Mouse (Mus musculus) hindbrain, embryonic 13.5 days (tissue): ENCODE measurements around the gene Htr2b. TPM values are rescaled to one million over a fixed set of nuclear protein-coding genes. Genes with fewer than 3 reads are reported as not detected.
A peak's percentile ranks its signal among the peaks of the same experiment; 100 is the strongest.

Source experiments
- ATAC-seq: fragments of 200-750 bp; cut with Nextera tagmentation; 2 replicates; pipeline ENCODE4 v1.8.0; 2017; ENCODE audit warnings: moderate TSS enrichment; ENCODE audit not compliant: low FRiP score
- H3K27ac ChIP-seq: fragments of 300-500 bp; sonication (generic); 2 replicates; pipeline ENCODE4 v1.5.1; 2015; ENCODE audit warnings: inconsistent platforms, mild to moderate bottlenecking, moderate library complexity
- H3K27me3 ChIP-seq: fragments of 300-500 bp; sonication (generic); 2 replicates; pipeline ENCODE4 v1.6.1; 2015; ENCODE audit warnings: mild to moderate bottlenecking, inconsistent platforms
- H3K36me3 ChIP-seq: fragments of 300-500 bp; sonication (generic); 2 replicates; pipeline ENCODE4 v1.6.1; 2015; ENCODE audit warnings: mild to moderate bottlenecking, inconsistent platforms
- H3K4me1 ChIP-seq: fragments of 300-500 bp; sonication (generic); replicated peaks from 2 replicates; pipeline ENCODE4 v1.6.1; 2015; ENCODE audit warnings: inconsistent platforms
- H3K4me2 ChIP-seq: fragments of 300-500 bp; sonication (generic); 2 replicates; pipeline ENCODE4 v1.6.1; 2015; ENCODE audit warnings: inconsistent platforms, mild to moderate bottlenecking, moderate library complexity
- H3K4me3 ChIP-seq: fragments of 300-500 bp; sonication (generic); 2 replicates; pipeline ENCODE4 v1.5.1; 2015; ENCODE audit warnings: mild to moderate bottlenecking, inconsistent platforms
- H3K9ac ChIP-seq: fragments of 300-500 bp; sonication (generic); 2 replicates; pipeline ENCODE4 v1.6.1; 2015; ENCODE audit warnings: mild to moderate bottlenecking, inconsistent platforms
- H3K9me3 ChIP-seq: fragments of 300-500 bp; sonication (generic); 2 replicates; pipeline ENCODE4 v1.6.1; 2016; ENCODE audit warnings: inconsistent platforms
- WGBS: fragments of 180-500 bp; shearing (Covaris S2); methylation state at CpG from one replicate; pipeline ENCODE4 v1.1.7; 2015; 5-methylcytosine and 5-hydroxymethylcytosine counted together
- polyA plus RNA-seq: library from polyadenylated mRNA; unstranded; fragments of >200 nt; fragmentation: Nextera tagmentation; extraction: Ambion mirVana; gene quantifications from 2 replicates; pipeline ENCODE4 v1.2.1, GENCODE M21; 2015

The Htr2b gene
- polyA plus RNA-seq = 0.32 and 0.44 TPM in 2 replicates

- Histone ChIP-seq H3K27me3 (no peaks in the 10 kb centered on the region), H3K36me3 (peaks cover 14% of the 10 kb centered on the region), H3K4me3 (no peak within 1 kb of the TSS), H3K9ac (no peak within 1 kb of the TSS), H3K27ac (no peak within 1 kb of the TSS), H3K9me3 (no peaks in the 10 kb centered on the region), H3K4me1 (no peaks in the 10 kb centered on the region), H3K4me2 (no peak within 1 kb of the TSS)
- WGBS = 62% methylated on average over 6 of the region's 6 CpGs
- no peak for ATAC-seq
These were observed at the start of gene Htr2b for GRCm38 (mm10) chr1:86111779-86112178. Htr2b (minus strand) TSS chr1:86111970.

- Histone ChIP-seq H3K9me3 (no peaks in the 10 kb centered on the region), H3K4me1 (peaks cover 4% of the 10 kb centered on the region), H3K9ac (no peak overlapping the region), H3K36me3 (peaks cover 65% of the 10 kb centered on the region), H3K27ac (no peak overlapping the region), H3K4me3 (no peak overlapping the region), H3K27me3 (no peaks in the 10 kb centered on the region), H3K4me2 (no peak overlapping the region)
- ATAC-seq = no peak
- 95% methylated on average over 5 of the region's 5 CpGs for WGBS
These were observed 49.3 kb upstream of the Htr2b start for GRCm38 (mm10) chr1:86161061-86161460.

GRCm38 (mm10) chr1:86160479-86160878, 48.7 kb upstream of the Htr2b start:
- WGBS = 95% methylated on average over 5 of the region's 5 CpGs
- H3K36me3 ChIP-seq = peaks cover 60% of the 10 kb centered on the region
- no peak overlapping the region for H3K4me2 ChIP-seq
- no peaks in the 10 kb centered on the region for H3K27me3 ChIP-seq
- no peak for ATAC-seq
- peaks cover 10% of the 10 kb centered on the region for H3K4me1 ChIP-seq
- H3K9me3 ChIP-seq = no peaks in the 10 kb centered on the region
- H3K27ac ChIP-seq = no peak overlapping the region
- no peak overlapping the region for H3K4me3 ChIP-seq
- H3K9ac ChIP-seq = no peak overlapping the region

GRCm38 (mm10) chr1:86160059-86160458, 48.3 kb upstream of the Htr2b start:
- Histone ChIP-seq H3K27ac (no peak overlapping the region), H3K27me3 (no peaks in the 10 kb centered on the region), H3K36me3 (peaks cover 57% of the 10 kb centered on the region), H3K4me1 (peaks cover 14% of the 10 kb centered on the region), H3K4me3 (no peak overlapping the region), H3K9me3 (no peaks in the 10 kb centered on the region), H3K9ac (no peak overlapping the region), H3K4me2 (no peak overlapping the region)
- ATAC-seq = no peak
- WGBS = 95% methylated on average over 6 of the region's 6 CpGs

GRCm38 (mm10) chr1:86156595-86156994, 44.8 kb upstream of the Htr2b start:
- no peaks in the 10 kb centered on the region for H3K9me3 ChIP-seq
- no peak overlapping the region for H3K27ac ChIP-seq
- 90% methylated on average over 6 of the region's 6 CpGs for whole genome bisulfite sequencing
- ATAC-seq = no peak
- no peak overlapping the region for H3K4me2 ChIP-seq
- no peak overlapping the region for H3K9ac ChIP-seq
- peaks cover 25% of the 10 kb centered on the region for H3K36me3 ChIP-seq
- H3K27me3 ChIP-seq = no peaks in the 10 kb centered on the region
- H3K4me1 ChIP-seq = peaks cover 24% of the 10 kb centered on the region
- no peak overlapping the region for H3K4me3 ChIP-seq

- H3K9ac ChIP-seq = peak overlapping the region; percentile 91
These were observed 44.3 kb upstream of the Htr2b start for GRCm38 (mm10) chr1:86156075-86156474.

GRCm38 (mm10) chr1:86154824-86155164, 43.0 kb upstream of the Htr2b start:
- peaks cover 7% of the 10 kb centered on the region for H3K36me3 ChIP-seq
- peak overlapping the region; percentile 91 for H3K9ac ChIP-seq
- peak overlapping the region; percentile 84 for H3K4me2 ChIP-seq
- no peaks in the 10 kb centered on the region for H3K27me3 ChIP-seq
- peaks cover 24% of the 10 kb centered on the region for H3K4me1 ChIP-seq
- H3K4me3 ChIP-seq = peak overlapping the region; percentile 88
- peak overlapping the region; percentile 86; the same call in 1 of the 2 replicates for H3K27ac ChIP-seq
- H3K9me3 ChIP-seq = no peaks in the 10 kb centered on the region
- 0% methylated on average over 18 of the region's 18 CpGs for WGBS
- ATAC-seq = no peak

More at GRCm38 (mm10) chr1:86156075-86156474, 44.3 kb upstream of the Htr2b start:
- H3K4me3 ChIP-seq = no peak overlapping the region
- no peaks in the 10 kb centered on the region for H3K27me3 ChIP-seq
- H3K4me1 ChIP-seq = peaks cover 24% of the 10 kb centered on the region
- 89% methylated on average over 3 of the region's 3 CpGs for WGBS
- no peak for ATAC-seq
- peaks cover 20% of the 10 kb centered on the region for H3K36me3 ChIP-seq
- H3K4me2 ChIP-seq = no peak overlapping the region
- H3K9me3 ChIP-seq = no peaks in the 10 kb centered on the region
- H3K27ac ChIP-seq = no peak overlapping the region

GRCm38 (mm10) chr1:86154133-86154823, 42.5 kb upstream of the Htr2b start, which contains the start of gene Armc9:
Armc9 (plus strand) TSS chr1:86154780.
- H3K4me2 ChIP-seq = peak within 1 kb of the TSS; percentile 84
- H3K27ac ChIP-seq = peak within 1 kb of the TSS; percentile 86
- ATAC-seq = peak; percentile 100
- no peaks in the 10 kb centered on the region for H3K27me3 ChIP-seq
- WGBS = 3% methylated on average over 40 of the region's 40 CpGs
- peaks cover 24% of the 10 kb centered on the region for H3K4me1 ChIP-seq
- H3K36me3 ChIP-seq = peaks cover 4% of the 10 kb centered on the region
- H3K4me3 ChIP-seq = peak within 1 kb of the TSS; percentile 88
- H3K9ac ChIP-seq = peak within 1 kb of the TSS; percentile 91
- H3K9me3 ChIP-seq = no peaks in the 10 kb centered on the region

GRCm38 (mm10) chr1:86152618-86153017, 40.8 kb upstream of the Htr2b start:
- peaks cover under 1% of the 10 kb centered on the region; the same call in 1 of the 2 replicates for H3K36me3 ChIP-seq
- H3K4me1 ChIP-seq = peaks cover 24% of the 10 kb centered on the region
- ATAC-seq = no peak
- no peak overlapping the region for H3K9ac ChIP-seq
- H3K9me3 ChIP-seq = no peaks in the 10 kb centered on the region
- WGBS = 94% methylated on average over 1 of the region's 1 CpGs
- no peak overlapping the region for H3K27ac ChIP-seq
- H3K27me3 ChIP-seq = no peaks in the 10 kb centered on the region
- H3K4me3 ChIP-seq = no peak overlapping the region
- H3K4me2 ChIP-seq = no peak overlapping the region

GRCm38 (mm10) chr1:86151376-86151775, 39.6 kb upstream of the Htr2b start:
- 90% methylated on average over 7 of the region's 7 CpGs for WGBS
- H3K27me3 ChIP-seq = no peaks in the 10 kb centered on the region
- no peak overlapping the region for H3K9ac ChIP-seq
- no peaks in the 10 kb centered on the region for H3K9me3 ChIP-seq
- H3K27ac ChIP-seq = no peak overlapping the region
- H3K4me1 ChIP-seq = peaks cover 23% of the 10 kb centered on the region
- ATAC-seq = no peak
- H3K36me3 ChIP-seq = no peaks in the 10 kb centered on the region
- H3K4me3 ChIP-seq = no peak overlapping the region
- H3K4me2 ChIP-seq = no peak overlapping the region

GRCm38 (mm10) chr1:86150929-86151328, 39.2 kb upstream of the Htr2b start:
- Histone ChIP-seq H3K4me3 (no peak overlapping the region), H3K27me3 (no peaks in the 10 kb centered on the region), H3K36me3 (no peaks in the 10 kb centered on the region), H3K4me1 (peaks cover 19% of the 10 kb centered on the region), H3K9ac (no peak overlapping the region), H3K4me2 (no peak overlapping the region), H3K27ac (no peak overlapping the region), H3K9me3 (no peaks in the 10 kb centered on the region)
- ATAC-seq = no peak
- WGBS = 86% methylated on average over 6 of the region's 6 CpGs

- 83% methylated on average over 9 of the region's 9 CpGs for WGBS
- no peaks in the 10 kb centered on the region for H3K27me3 ChIP-seq
- no peaks in the 10 kb centered on the region for H3K9me3 ChIP-seq
- H3K27ac ChIP-seq = no peak overlapping the region
- no peak for ATAC-seq
- H3K4me1 ChIP-seq = no peaks in the 10 kb centered on the region
- H3K36me3 ChIP-seq = peaks cover 15% of the 10 kb centered on the region; the same call in 1 of the 2 replicates
- H3K4me2 ChIP-seq = no peak overlapping the region
- no peak overlapping the region for H3K4me3 ChIP-seq
- no peak overlapping the region for H3K9ac ChIP-seq
These were observed 36.4 kb upstream of the Htr2b start for GRCm38 (mm10) chr1:86148161-86148560.

- 87% methylated on average over 5 of the region's 5 CpGs for WGBS
- H3K27ac ChIP-seq = no peak overlapping the region
- H3K27me3 ChIP-seq = no peaks in the 10 kb centered on the region
- no peak for ATAC-seq
- H3K9ac ChIP-seq = no peak overlapping the region
- H3K4me3 ChIP-seq = no peak overlapping the region
- H3K4me1 ChIP-seq = no peaks in the 10 kb centered on the region
- H3K4me2 ChIP-seq = no peak overlapping the region
- peaks cover 16% of the 10 kb centered on the region for H3K36me3 ChIP-seq
- no peaks in the 10 kb centered on the region for H3K9me3 ChIP-seq
These were observed 35.8 kb upstream of the Htr2b start for GRCm38 (mm10) chr1:86147557-86147956.
